Mouse (Mus musculus) cerebellum, adult 2 months (tissue): ENCODE data around the gene 5031439G07Rik. TPM values are rescaled to one million over a fixed set of nuclear protein-coding genes. Genes with fewer than 3 reads are reported as not detected.

Experiments
- DNase-seq, 2 experiments: peaks; one replicate each; pipeline ENCODE4 v3.0.0; 2021
- H3K27ac ChIP-seq: fragments of 200-500 bp; 2 replicates; pipeline ENCODE4 v1.5.1; 2012; ENCODE audit warnings: low read length, control low read depth, inconsistent platforms; ENCODE audit not compliant: insufficient read depth
- H3K27me3 ChIP-seq: fragments of 200-500 bp; 2 replicates; pipeline ENCODE4 v1.6.1; 2012; ENCODE audit warnings: inconsistent platforms, mild to moderate bottlenecking, low read length, moderate library complexity; ENCODE audit not compliant: control insufficient read depth, insufficient read depth
- H3K4me1 ChIP-seq: fragments of 200-500 bp; 2 replicates; pipeline ENCODE4 v1.6.1; 2011; ENCODE audit warnings: low read length; ENCODE audit not compliant: control insufficient read depth, insufficient read depth
- H3K4me3 ChIP-seq: fragments of 200-500 bp; replicated peaks from 2 replicates; pipeline ENCODE3; 2011; ENCODE audit warnings: mild to moderate bottlenecking, low read depth, low read length, control low read depth; ENCODE audit not compliant: insufficient read depth
- CTCF ChIP-seq: fragments of 200-500 bp; IDR thresholded peaks from 2 replicates; pipeline ENCODE4 v1.5.1; 2011; ENCODE audit warnings: low read depth, mild to moderate bottlenecking, control low read depth, low read length, moderate library complexity, borderline replicate concordance; ENCODE audit not compliant: insufficient read depth
- POLR2A ChIP-seq: fragments of 200-500 bp; IDR thresholded peaks from 2 replicates; pipeline ENCODE4 v1.6.1; 2011; ENCODE audit warnings: low read length, control low read depth, borderline replicate concordance; ENCODE audit not compliant: insufficient read depth
- WGBS: fragments of 180-500 bp; shearing (Covaris S2); methylation state at CpG from one replicate; pipeline ENCODE4 v1.1.7; 2018; 5-methylcytosine and 5-hydroxymethylcytosine counted together
- polyA plus RNA-seq: library from polyadenylated mRNA; depleted of rRNA; stranded (reverse); fragments of >200 nt; gene quantifications from 2 replicates; pipeline ENCODE4 v1.2.3, GENCODE M21; 2012

Gene 5031439G07Rik
- polyA plus RNA-seq, 1 experiment = 116 TPM

GRCm38 (mm10) chr15:84934901-84935300, 53.5 kb downstream of the 5031439G07Rik start:
- H3K27ac ChIP-seq = no peak overlapping the region
- no peaks in the 10 kb centered on the region for H3K27me3 ChIP-seq
- no peak for DNase-seq
- no peaks in the 10 kb centered on the region; the same call in 1 of the 2 replicates for H3K4me1 ChIP-seq
- no peak overlapping the region for H3K4me3 ChIP-seq
- TF ChIP-seq CTCF (no peak), POLR2A (no peak)
- whole genome bisulfite sequencing = 57% methylated on average over 16 of the region's 16 CpGs

GRCm38 (mm10) chr15:84932351-84932750, 56.0 kb downstream of the 5031439G07Rik start:
- WGBS = 90% methylated on average over 5 of the region's 5 CpGs

GRCm38 (mm10) chr15:84925495-84926018, 62.8 kb downstream of the 5031439G07Rik start:
- no peaks in the 10 kb centered on the region for H3K27me3 ChIP-seq
- 37% methylated on average over 1 of the region's 1 CpGs for WGBS
- no peak overlapping the region for H3K27ac ChIP-seq
- no peak for DNase-seq
- no peaks in the 10 kb centered on the region; the same call in 1 of the 2 replicates for H3K4me1 ChIP-seq
- H3K4me3 ChIP-seq = no peak overlapping the region
- no peak for TF ChIP-seq POLR2A
- TF ChIP-seq CTCF = peak; percentile 35; the same call in 1 of the 2 replicates

More at GRCm38 (mm10) chr15:84932351-84932750, 56.0 kb downstream of the 5031439G07Rik start:
- no peak for TF ChIP-seq CTCF
- TF ChIP-seq POLR2A = no peak
- Histone ChIP-seq H3K4me1 (no peaks in the 10 kb centered on the region; the same call in 1 of the 2 replicates), H3K27me3 (no peaks in the 10 kb centered on the region), H3K4me3 (no peak overlapping the region), H3K27ac (no peak overlapping the region)
- no peak for DNase-seq

GRCm38 (mm10) chr15:84924781-84925315, 63.5 kb downstream of the 5031439G07Rik start:
- H3K4me1 ChIP-seq = no peaks in the 10 kb centered on the region; the same call in 1 of the 2 replicates
- peak overlapping the region; percentile 48 for H3K4me3 ChIP-seq
- H3K27ac ChIP-seq = no peak overlapping the region
- TF ChIP-seq CTCF (peak; percentile 25; the same call in 1 of the 2 replicates), POLR2A (no peak)
- DNase-seq = peak in 1 of 2 experiments; percentile 65
- no peaks in the 10 kb centered on the region for H3K27me3 ChIP-seq
- 8% methylated on average over 9 of the region's 9 CpGs for WGBS

GRCm38 (mm10) chr15:84923508-84924181, 64.7 kb downstream of the 5031439G07Rik start:
- Histone ChIP-seq H3K4me1 (no peaks in the 10 kb centered on the region; the same call in 1 of the 2 replicates), H3K27me3 (no peaks in the 10 kb centered on the region), H3K4me3 (peak overlapping the region; percentile 72), H3K27ac (peak overlapping the region; percentile 58)
- TF ChIP-seq POLR2A (no peak), CTCF (no peak)
- WGBS = under 1% methylated on average over 66 of the region's 68 CpGs
- DNase-seq = no peak

GRCm38 (mm10) chr15:84922884-84923507, 65.4 kb downstream of the 5031439G07Rik start, which contains the start of gene Nup50:
Nup50 (plus strand) TSS chr15:84923411.
- Histone ChIP-seq H3K4me3 (peak within 1 kb of the TSS; percentile 72), H3K27me3 (no peaks in the 10 kb centered on the region), H3K4me1 (no peaks in the 10 kb centered on the region; the same call in 1 of the 2 replicates), H3K27ac (peak within 1 kb of the TSS; percentile 58)
- peak; percentile 100 for DNase-seq
- TF ChIP-seq CTCF (no peak), POLR2A (peak; percentile 68)
- under 1% methylated on average over 60 of the region's 60 CpGs for WGBS

GRCm38 (mm10) chr15:84919938-84920337, 68.4 kb downstream of the 5031439G07Rik start, which contains the start of gene Gm29666:
Gm29666 (minus strand) TSS chr15:84920038.
- 95% methylated on average over 3 of the region's 3 CpGs for WGBS
- no peak for DNase-seq
- Histone ChIP-seq H3K4me1 (no peaks in the 10 kb centered on the region; the same call in 1 of the 2 replicates), H3K4me3 (no peak within 1 kb of the TSS), H3K27me3 (no peaks in the 10 kb centered on the region), H3K27ac (no peak within 1 kb of the TSS)
- TF ChIP-seq CTCF = no peak
- TF ChIP-seq POLR2A = no peak
